Mouse (Mus musculus): ENCODE data around the gene Rai14.
A peak's percentile ranks its signal among the peaks of the same experiment; 100 is the strongest.

Gene Rai14

DNA sequence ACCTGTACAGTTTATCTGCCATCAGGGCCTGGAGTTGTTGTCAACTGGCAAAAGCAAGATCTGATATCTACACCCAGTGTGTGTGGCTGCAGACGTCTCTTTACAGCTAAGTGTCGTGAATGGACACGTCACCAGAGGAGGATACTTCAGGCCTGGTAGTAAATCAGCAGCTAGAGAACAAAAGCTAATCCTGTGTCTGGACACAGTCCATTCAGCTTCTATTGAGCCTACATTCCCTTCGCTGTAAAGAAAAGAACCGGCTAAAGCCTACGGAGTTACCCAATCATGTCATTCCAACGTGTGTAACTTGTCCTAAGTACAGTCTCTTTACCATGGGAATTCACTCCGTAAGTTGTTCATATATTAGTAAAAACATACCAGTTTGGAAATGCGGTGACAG lies 103.4 kb downstream of the Rai14 start:
- ATAC-seq (ENCODE audit: low TSS enrichment), result no peak

DNA sequence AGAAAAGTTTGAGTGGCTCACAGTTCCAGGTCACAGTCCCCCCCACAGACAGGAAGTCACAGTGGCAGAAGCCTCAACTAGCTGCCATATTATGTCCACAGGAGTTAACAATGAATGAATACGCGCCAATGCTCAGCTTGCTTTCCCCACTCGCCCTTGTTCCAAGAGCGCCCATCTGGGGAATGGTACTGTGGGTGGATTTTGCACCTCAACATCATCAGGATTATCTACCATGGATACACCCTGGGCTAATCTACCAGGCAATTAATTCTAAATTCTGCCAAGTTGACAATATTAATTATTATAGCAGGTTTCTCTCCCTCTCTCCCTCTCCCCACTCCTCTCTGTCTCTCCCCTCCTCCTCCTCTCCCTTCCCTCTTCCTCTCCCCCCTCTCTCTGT lies 105.3 kb downstream of the Rai14 start:
- no peak for ATAC-seq (ENCODE audit: low TSS enrichment)

GRCm38 (mm10) chr15:10608508-10609098 lies 105.8 kb downstream of the Rai14 start:
- ATAC-seq (ENCODE audit: low TSS enrichment), result no peak

DNA sequence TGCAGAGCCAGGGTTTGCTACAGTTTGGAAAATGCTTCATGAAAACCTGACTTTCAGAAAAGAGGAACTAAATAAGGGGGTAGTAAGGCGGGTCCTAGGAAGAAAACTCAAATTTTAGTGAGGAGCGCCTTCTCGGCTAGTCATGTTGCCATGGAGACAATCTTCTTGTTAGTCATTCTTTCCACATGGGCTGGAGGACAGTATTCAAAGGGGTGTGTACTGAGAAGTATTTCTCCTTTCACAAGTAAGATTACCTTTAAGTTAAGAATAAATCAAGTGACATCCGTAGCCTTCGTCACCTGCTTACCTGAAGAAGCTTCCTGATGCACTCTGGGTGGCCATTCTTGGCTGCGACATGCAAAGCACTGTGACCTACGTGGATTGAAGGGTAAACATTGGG lies 115.0 kb downstream of the Rai14 start:
- peak; percentile 59 for ATAC-seq (ENCODE audit: low TSS enrichment)

DNA sequence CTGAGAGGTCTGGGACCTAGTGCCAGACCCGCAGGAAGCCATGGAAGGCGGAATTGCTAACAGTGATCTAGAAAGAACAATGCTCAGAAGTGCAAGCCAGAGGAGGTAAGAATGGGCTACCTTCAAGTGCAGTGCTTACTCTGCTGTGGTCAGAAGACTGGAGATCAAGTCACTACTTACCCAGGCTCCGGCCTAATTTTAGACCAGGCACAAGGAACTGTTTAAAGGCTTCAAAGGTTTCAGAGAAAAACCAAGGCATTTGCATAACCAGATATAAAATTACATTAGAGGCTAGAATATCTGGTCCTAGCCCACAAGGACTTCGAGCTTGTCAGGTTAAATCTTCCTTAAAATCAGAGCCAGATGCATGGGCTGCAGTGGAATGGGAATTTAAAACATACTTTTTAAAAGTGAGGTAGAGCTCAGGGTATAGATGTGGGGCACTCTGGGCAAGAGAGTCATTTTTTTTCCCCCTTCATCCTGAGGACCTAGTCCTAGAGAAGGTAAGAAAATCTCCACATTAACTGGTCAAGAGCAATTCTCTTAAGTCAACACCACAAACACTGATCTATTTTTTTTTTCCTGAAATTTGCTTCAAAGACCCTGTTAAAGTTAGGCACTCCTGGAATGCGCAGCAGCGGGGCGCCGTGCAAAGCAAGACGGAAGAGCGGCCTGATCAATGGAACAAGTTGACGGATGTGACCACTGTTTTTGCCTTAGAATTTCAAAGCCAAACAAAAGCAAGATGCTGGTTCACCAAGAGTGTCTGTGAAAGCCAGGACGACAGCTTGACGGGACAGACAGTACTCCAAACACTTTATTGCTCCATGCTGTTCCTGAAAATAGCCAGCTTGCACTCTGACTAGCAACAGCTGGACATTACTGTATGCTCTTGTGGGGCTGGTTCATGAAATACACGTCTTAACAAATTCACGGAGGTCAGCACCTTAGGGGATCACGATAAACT lies 115.9 kb downstream of the Rai14 start:
- ATAC-seq (ENCODE audit: low TSS enrichment), result no peak

GRCm38 (mm10) chr15:10596871-10597270 lies 117.6 kb downstream of the Rai14 start:
- no peak for ATAC-seq (ENCODE audit: low TSS enrichment)

DNA sequence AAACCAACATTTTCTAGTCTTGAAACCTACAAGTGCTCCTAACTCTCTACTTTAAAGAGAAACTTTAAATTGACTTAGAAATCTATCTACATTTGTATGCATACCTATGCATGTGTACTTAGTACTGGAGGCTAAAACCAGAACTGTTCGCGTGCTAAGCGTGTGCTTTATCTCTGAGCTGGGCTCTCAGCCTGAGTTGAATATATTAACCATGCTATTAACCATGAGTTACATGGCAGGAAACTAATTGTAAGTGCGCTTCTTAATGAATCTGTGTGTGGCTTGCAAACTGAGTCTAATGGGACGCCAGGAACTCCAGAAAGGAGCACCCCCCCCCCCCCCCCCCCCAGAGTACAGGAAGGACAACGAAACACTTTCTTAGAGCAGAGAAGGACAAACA lies 119.0 kb downstream of the Rai14 start:
- ATAC-seq (ENCODE audit: low TSS enrichment), result no peak

DNA sequence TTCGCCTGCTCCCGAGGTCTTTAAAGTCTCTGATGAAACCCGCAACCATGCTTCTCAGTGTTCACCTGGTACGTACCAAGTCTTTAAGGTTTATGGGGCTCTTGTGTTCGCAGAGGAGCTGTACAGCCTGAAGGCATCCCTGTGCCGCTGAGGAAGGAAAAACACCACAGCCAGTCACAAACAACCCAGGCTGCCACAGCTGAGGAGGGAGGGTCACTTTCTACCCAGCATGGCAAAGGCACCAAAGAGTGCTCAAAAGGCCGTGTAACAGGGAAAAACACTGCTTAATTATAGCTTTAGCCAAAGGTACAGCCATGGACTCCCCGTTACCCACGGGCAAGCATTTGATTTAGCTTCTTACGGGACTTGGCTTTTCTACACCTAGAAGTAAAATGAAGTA lies 119.5 kb downstream of the Rai14 start:
- ATAC-seq (ENCODE audit: low TSS enrichment), result no peak

GRCm38 (mm10) chr15:10593094-10593493 lies 121.3 kb downstream of the Rai14 start:
- no peak for ATAC-seq (ENCODE audit: low TSS enrichment)

DNA sequence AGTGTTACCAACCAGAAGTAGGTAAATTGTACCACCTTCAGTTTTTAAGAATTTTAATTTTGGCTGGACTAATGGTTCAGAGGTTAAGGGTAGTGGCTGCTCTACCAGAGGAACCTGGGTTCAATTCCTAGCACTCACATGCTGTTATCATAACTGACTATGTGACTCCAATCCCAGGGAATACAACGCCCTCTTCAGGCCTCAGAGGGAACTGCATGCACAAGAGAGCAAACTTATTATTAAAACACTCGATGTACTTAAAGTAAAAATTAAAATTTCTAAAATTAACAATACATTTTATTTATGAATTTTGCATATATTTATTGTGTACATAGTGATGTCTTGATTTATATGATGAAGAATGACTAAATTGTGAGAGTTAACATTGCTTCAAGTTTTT lies 127.9 kb downstream of the Rai14 start:
- no peak for ATAC-seq (ENCODE audit: low TSS enrichment)

DNA sequence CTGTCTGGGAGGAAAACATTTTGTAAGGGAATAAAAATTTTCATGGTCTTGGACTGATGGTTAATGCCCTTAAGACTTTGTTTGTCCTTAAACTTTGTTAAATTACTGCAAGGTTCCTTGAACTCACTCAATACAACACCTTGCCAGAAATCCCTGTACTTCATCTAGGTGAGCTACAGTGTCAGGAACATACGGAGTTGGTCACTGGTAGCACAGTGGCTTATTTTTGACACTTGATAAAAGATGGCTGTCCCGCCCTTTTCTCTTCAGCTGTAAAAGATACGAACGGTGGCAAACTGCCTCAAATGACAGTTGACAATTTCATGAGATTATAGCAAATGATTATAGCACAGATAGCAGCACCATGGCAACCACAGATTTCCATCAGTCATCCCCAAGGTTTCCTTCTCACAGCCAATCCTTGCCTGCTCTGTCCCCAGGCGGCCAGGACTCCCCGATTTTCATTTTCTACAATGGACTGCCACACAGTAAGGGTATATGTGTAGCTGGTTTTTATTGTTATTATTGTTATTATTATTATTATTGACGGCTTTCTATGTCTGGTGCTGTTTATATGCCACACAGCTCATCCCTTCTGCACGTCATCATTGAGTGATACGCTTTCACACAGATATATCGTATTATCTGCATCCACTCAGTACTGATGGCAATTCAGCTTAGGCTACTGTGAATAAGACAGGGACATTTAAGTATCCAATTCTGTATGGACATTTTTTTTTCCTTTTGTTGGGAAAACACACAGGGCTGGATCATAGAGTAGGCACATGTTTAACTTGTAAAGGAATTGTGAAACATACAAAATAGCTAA lies 129.9 kb downstream of the Rai14 start:
- no peak for ATAC-seq (ENCODE audit: low TSS enrichment)

DNA sequence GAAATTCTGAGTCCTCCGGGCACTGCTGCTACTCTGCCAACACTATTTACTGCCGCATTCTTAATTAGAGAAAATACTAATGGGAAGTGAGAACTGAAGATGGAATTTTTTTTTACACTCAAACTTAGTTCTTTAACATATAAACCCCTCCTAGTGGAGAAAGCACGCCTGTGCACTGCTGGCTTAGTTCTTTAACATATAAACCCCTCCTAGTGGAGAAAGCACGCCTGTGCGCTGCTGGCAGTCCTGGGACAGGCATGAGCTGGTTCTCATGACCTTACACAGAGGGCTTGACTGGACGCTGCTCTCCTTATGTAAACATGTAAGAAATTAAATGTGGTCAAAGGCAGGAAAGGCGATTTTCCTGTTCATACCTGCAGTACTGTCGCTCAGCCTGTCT lies 131.0 kb downstream of the Rai14 start:
- peak; percentile 76 for ATAC-seq (ENCODE audit: low TSS enrichment)

DNA sequence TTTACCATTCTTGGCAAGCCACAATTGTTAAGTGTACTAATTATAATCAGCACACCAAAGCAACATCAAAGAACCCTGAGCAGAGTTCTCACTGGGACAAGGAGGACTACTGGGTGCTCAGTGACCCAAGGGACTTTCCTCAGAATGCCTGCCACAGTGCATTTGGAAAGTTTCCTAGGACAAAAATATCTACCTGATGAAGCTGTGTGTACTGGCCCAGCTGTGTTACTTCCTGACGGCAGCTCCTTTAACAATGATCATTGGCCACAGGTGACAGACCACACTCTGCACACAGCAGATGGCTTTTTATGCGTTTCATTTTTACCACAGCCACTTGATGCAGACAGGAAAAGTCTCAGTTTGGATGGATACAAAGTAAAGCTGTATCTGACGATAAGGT lies 135.3 kb downstream of the Rai14 start:
- no peak for ATAC-seq (ENCODE audit: low TSS enrichment)

DNA sequence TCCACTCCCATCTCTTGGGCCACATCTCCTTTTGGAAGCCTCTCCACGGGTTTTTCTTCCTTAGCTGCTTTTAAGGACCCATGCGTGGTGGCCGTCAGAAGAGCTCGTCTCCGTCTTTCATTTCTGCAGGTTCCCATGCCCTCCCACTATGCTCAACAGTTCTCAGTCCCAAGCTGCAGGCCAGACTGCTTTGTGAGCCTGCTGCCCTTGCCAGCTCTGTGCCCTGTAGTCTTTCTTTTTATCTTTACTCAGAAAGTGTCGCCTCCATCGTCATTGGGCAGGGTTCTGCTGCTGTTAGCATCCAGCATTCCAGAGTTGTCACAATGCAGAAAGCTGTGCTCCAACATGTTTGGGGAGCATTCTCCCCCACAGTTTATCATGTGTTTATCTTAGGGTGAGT lies 147.9 kb downstream of the Rai14 start:
- no peak for ATAC-seq (ENCODE audit: low TSS enrichment)

DNA sequence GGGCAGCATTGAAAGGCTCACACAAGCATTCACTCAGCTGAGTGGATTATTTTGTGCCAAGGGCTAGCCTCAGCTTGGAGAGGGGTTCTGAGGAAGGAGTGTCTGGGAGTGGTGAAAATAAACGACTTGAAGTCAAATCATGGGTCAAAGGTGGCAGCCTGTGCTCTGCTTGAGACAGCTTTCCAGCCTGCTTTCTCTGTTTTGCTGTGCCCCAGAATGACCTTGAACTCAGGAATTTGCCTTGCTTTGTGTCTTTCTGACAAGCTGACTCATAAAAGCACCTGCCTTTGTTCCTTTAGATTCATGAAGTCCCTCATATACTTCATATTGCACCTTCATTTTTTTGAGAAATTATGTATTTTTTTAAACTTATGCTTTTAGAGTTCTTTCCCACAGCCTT lies 150.2 kb downstream of the Rai14 start:
- no peak for ATAC-seq (ENCODE audit: low TSS enrichment)

DNA sequence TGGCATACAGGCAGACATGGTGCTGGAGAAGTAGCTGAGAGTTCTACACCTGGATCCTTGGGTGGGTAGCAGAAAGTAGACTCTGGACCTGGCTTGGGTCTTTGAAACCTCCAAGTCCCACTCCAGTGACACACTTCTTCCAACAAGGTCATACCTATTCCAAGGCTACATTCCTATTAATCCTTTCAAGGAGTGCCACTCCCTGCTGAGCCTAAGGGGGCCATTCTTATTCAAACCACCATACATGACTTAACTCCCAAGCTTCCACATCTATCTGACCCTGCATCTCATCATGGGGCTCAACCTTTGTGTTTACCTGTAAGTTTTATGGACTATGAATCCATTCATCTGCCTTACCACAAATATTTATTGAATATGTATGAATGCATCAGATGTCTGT lies 152.1 kb downstream of the Rai14 start:
- ATAC-seq (ENCODE audit: low TSS enrichment), result no peak

- ATAC-seq (ENCODE audit: low TSS enrichment), result no peak
Measured at GRCm38 (mm10) chr15:10560005-10560404, 154.4 kb downstream of the Rai14 start.

GRCm38 (mm10) chr15:10558465-10558864 lies 156.0 kb downstream of the Rai14 start, which contains the start of gene Ttc23l:
Ttc23l (minus strand) TSS chr15:10558668.
- ATAC-seq (ENCODE audit: low TSS enrichment), result no peak

- ATAC-seq (ENCODE audit: low TSS enrichment), result no peak
Measured at GRCm38 (mm10) chr15:10554336-10554735, 160.1 kb downstream of the Rai14 start.

DNA sequence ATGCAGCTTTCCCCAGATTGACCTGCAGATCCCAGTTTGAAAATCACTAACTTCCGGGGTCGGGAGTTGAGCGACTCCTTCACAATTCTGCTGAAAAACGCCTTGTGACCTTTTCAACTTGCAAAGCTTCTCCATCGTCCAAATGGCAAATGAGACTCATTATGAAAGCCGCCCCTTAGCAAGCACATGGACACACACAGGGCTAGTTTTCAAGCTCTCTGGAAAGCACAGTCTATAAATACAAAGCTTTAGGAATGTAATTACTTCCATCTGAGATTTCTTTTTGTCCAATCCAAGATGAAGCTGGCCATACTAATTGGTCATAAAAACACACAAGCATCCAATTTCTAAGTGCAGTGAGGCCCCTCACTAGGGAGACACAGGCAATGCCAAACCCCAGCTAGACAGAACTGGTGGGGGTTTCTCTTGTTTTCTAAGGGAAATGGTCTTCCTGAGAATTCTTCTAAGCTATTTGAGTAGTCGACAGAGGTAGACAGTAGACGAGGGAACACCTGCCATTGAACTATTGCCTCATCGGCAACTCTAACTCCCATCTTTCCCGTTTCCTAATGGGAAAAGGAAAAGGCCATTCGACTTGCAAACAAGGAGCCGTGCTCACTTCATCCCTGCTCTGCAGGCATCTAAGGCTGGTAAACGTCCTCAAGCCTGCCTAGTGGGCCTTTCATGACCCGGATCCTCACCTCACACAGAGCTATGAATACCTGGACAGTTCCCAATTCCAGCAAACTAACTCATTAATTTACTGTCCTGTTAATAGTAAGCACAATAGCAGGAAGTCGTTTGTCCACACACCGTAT lies 173.9 kb downstream of the Rai14 start:
- no peak for ATAC-seq (ENCODE audit: low TSS enrichment)

DNA sequence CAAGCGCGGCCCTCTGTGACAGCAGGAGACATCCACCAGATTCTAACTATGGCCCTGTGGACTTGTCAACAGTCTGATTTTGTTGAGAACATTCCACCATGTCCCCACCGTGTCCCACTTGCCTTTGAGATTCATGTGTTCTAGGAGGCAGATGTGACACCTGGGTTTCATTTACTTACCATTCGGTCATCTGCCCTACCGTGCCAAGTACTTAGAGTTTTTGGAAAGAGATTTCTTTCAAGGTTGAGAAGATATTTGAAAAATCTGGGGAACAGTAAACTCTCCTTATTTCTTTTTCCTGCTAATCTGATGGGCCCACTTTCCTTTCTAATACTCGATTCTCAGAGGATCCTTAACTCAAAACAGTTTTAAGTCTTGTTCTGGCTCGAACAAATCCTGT lies 178.5 kb downstream of the Rai14 start:
- ATAC-seq (ENCODE audit: low TSS enrichment), result no peak

DNA sequence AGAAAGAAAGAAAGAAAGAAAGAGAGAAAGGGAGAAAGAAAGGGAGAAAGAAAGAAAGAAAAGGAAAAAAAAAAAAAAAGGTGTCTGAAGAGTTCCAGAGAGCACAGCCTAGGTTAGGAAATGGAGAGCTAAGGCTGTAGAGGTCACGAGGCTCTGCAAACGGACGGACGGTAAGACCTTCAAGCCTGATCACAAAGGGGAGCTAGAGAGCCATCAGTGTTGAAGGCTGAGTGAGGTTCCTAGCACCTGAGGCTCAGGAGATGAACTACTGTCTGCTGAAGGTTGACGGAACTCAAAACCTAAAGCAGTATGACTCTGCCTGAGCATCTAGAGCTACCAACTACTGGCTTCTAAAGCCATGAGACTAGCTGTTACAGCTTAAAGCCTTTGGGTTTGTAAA lies 179.8 kb downstream of the Rai14 start:
- ATAC-seq (ENCODE audit: low TSS enrichment), result no peak

All from frontal cortex, adult (tissue).